In the genomic region with DNA sequence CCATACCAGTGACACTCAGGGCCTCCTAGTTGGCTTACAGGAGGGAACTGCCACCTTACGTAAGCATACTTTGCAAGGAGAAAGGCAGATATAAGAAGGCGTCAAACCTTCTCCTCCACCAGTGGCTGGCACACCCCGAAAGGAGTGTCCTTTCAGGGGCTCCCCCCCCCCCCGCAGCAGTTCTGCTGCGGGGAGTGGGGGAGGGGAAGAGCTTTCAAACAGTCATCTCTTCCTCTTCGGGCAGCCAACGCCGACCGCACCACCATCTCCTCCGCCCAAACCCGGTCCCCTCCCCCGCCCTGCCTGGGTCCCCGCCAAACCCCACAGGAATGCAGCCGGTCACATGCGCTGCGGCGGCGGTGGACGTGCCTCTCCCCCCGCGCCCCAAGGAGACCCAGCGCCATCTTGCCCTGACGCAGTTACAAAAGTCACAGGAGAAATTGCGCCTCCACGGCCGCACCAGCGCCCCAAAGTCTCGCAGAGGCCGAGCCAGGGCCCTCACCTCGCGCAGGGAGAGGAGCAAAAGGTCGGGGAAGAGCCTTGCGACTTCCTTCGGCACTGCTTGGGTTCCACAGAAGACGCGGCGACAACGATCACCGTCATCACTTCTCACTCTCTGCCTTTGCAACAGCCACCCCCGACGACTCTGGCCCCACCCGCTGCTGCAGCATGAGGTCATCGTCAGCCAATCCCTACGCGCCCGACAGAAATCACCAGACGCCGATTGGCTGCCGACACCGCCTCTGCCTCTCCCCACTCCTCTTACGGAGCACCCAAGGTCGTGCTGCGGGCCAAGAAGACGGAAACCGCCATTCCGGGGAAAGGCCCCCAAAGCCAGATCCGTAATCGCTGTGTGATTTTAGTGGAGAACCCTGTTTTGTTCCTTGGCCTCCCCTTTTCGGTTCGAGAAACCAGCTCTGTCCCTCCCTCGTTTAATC, we compare ENCODE assay signal across 8 mouse cellular contexts. TPM values are rescaled to one million over a fixed set of nuclear protein-coding genes. Genes with fewer than 3 reads are reported as not detected.
DNase-seq lines count a peak whose midpoint lies in the region; ATAC-seq and TF ChIP-seq lines count a peak whose summit lies in the region.

No protein-coding gene starts in this region.

- peak overlapping the region; percentile 78 for H3K4me2 ChIP-seq in forebrain, embryonic 11.5 days (ENCODE audit: low read depth, low read length, severe bottlenecking)
- H3K4me2 ChIP-seq in heart, embryonic 16.5 days (ENCODE audit: low read depth, low read length) = peak overlapping the region; percentile 93
- peak overlapping the region; percentile 88 for H3K4me2 ChIP-seq in liver, embryonic 15.5 days
- peak overlapping the region; percentile 84 for H3K4me2 ChIP-seq in neural tube, embryonic 11.5 days (ENCODE audit: low read depth)
- H3K4me2 ChIP-seq in stomach, embryonic 16.5 days (ENCODE audit: low read depth, low read length) = peak overlapping the region; percentile 96

- under 1% methylated on average over 59 of the region's 61 CpGs for WGBS in forebrain, embryonic 11.5 days
- under 1% methylated on average over 59 of the region's 61 CpGs for WGBS in heart, embryonic 16.5 days
- WGBS in liver, embryonic 15.5 days (ENCODE audit: insufficient replicate concordance) = under 1% methylated on average over 60 of the region's 61 CpGs
- 0% methylated on average over 60 of the region's 61 CpGs for WGBS in neural tube, embryonic 11.5 days
- under 1% methylated on average over 58 of the region's 61 CpGs for WGBS in stomach, embryonic 16.5 days

- H3K27ac ChIP-seq in ES-Bruce4 (ENCODE audit: insufficient read depth, low read length) = peak overlapping the region; percentile 97
- H3K27ac ChIP-seq in forebrain, embryonic 11.5 days (ENCODE audit: low read depth, low read length) = peak overlapping the region; percentile 99
- H3K27ac ChIP-seq in heart, embryonic 16.5 days (ENCODE audit: low read length) = peak overlapping the region; percentile 100
- peak overlapping the region; percentile 100 for H3K27ac ChIP-seq in liver, embryonic 15.5 days (replicated peaks)
- peak overlapping the region; percentile 100 for H3K27ac ChIP-seq in neural tube, embryonic 11.5 days (ENCODE audit: low read depth, low read length)
- peak overlapping the region; percentile 100 for H3K27ac ChIP-seq in stomach, embryonic 16.5 days (ENCODE audit: low read length)

- peak; percentile 92 for ATAC-seq in forebrain, embryonic 11.5 days (replicated peaks; ENCODE audit: low FRiP score)
- peak; percentile 92 for ATAC-seq in heart, embryonic 16.5 days (replicated peaks; ENCODE audit: extremely low read depth, insufficient read depth, low FRiP score)
- peak; percentile 87 for ATAC-seq in liver, embryonic 15.5 days (ENCODE audit: insufficient read depth)
- peak; percentile 91 for ATAC-seq in neural tube, embryonic 11.5 days (ENCODE audit: insufficient read depth, low FRiP score, low TSS enrichment)
- peak; percentile 92 for ATAC-seq in stomach, embryonic 16.5 days (ENCODE audit: insufficient read depth, low FRiP score)

- H3K9me3 ChIP-seq in ES-Bruce4 (replicated peaks; ENCODE audit: control insufficient read depth, insufficient read depth, low read length, poor library complexity, severe bottlenecking) = no peaks in the 10 kb centered on the region
- H3K9me3 ChIP-seq in forebrain, embryonic 11.5 days (ENCODE audit: control insufficient read depth, low read length) = no peaks in the 10 kb centered on the region
- no peaks in the 10 kb centered on the region for H3K9me3 ChIP-seq in heart, embryonic 16.5 days (replicated peaks; ENCODE audit: control insufficient read depth, low read length)
- no peaks in the 10 kb centered on the region for H3K9me3 ChIP-seq in liver, embryonic 15.5 days (replicated peaks)
- H3K9me3 ChIP-seq in neural tube, embryonic 11.5 days (ENCODE audit: control insufficient read depth, low read length) = no peaks in the 10 kb centered on the region
- H3K9me3 ChIP-seq in stomach, embryonic 16.5 days (replicated peaks; ENCODE audit: control insufficient read depth, low read length) = no peaks in the 10 kb centered on the region

- H3K4me3 ChIP-seq in ES-Bruce4 (ENCODE audit: low read depth, low read length) = peak overlapping the region; percentile 99
- H3K4me3 ChIP-seq in forebrain, embryonic 11.5 days (ENCODE audit: low read depth, low read length) = peak overlapping the region; percentile 97
- H3K4me3 ChIP-seq in heart, embryonic 16.5 days (ENCODE audit: low read length) = peak overlapping the region; percentile 96
- H3K4me3 ChIP-seq in liver, embryonic 15.5 days (replicated peaks) = peak overlapping the region; percentile 97
- H3K4me3 ChIP-seq in neural tube, embryonic 11.5 days (ENCODE audit: low read depth, low read length) = peak overlapping the region; percentile 73
- peak overlapping the region; percentile 79 for H3K4me3 ChIP-seq in stomach, embryonic 16.5 days (replicated peaks; ENCODE audit: low read length)

- peak overlapping the region; percentile 94 for H3K9ac ChIP-seq in ES-Bruce4 (ENCODE audit: low read depth, poor library complexity, severe bottlenecking)
- H3K9ac ChIP-seq in forebrain, embryonic 11.5 days (ENCODE audit: low read length) = peak overlapping the region; percentile 90
- peak overlapping the region; percentile 99 for H3K9ac ChIP-seq in heart, embryonic 16.5 days (ENCODE audit: low read length)
- peak overlapping the region; percentile 98 for H3K9ac ChIP-seq in liver, embryonic 15.5 days
- H3K9ac ChIP-seq in neural tube, embryonic 11.5 days (ENCODE audit: low read length) = peak overlapping the region; percentile 100
- peak overlapping the region; percentile 96 for H3K9ac ChIP-seq in stomach, embryonic 16.5 days (ENCODE audit: low read length)

- no peaks in the 10 kb centered on the region for H3K36me3 ChIP-seq in ES-Bruce4 (ENCODE audit: control insufficient read depth, insufficient read depth, low read length, poor library complexity, severe bottlenecking)
- no peaks in the 10 kb centered on the region for H3K36me3 ChIP-seq in forebrain, embryonic 11.5 days (ENCODE audit: control insufficient read depth, insufficient read depth, low read length)
- H3K36me3 ChIP-seq in heart, embryonic 16.5 days (ENCODE audit: control insufficient read depth, insufficient read depth) = no peaks in the 10 kb centered on the region
- H3K36me3 ChIP-seq in liver, embryonic 15.5 days (replicated peaks) = no peaks in the 10 kb centered on the region; the same call in 1 of the 2 replicates
- no peaks in the 10 kb centered on the region for H3K36me3 ChIP-seq in neural tube, embryonic 11.5 days (ENCODE audit: control insufficient read depth, insufficient read depth, low read length)
- no peaks in the 10 kb centered on the region for H3K36me3 ChIP-seq in stomach, embryonic 16.5 days (ENCODE audit: control insufficient read depth, insufficient read depth, low read length)

- peak; percentile 96 for DNase-seq in c-Kit-positive CD71-positive TER-119-positive erythroid progenitor cells, embryonic 14.5 days (ENCODE audit: low spot score)
- DNase-seq in forebrain, embryonic 11.5 days (ENCODE audit: low spot score) = peak; percentile 98
- peak; percentile 99 to 100 for DNase-seq in kidney, postnatal 36 days
- peak; percentile 95 for DNase-seq in neural tube, embryonic 11.5 days (ENCODE audit: low spot score)

- peaks cover 2% of the 10 kb centered on the region for H3K4me1 ChIP-seq in ES-Bruce4 (ENCODE audit: control insufficient read depth, insufficient read depth, low read length)
- peaks cover 1% of the 10 kb centered on the region; the same call in 1 of the 2 replicates for H3K4me1 ChIP-seq in forebrain, embryonic 11.5 days (replicated peaks; ENCODE audit: control insufficient read depth, insufficient read depth, low read length)
- peaks cover 34% of the 10 kb centered on the region for H3K4me1 ChIP-seq in heart, embryonic 16.5 days (ENCODE audit: control insufficient read depth, insufficient read depth, low read length)
- H3K4me1 ChIP-seq in liver, embryonic 15.5 days (replicated peaks) = peaks cover 40% of the 10 kb centered on the region
- H3K4me1 ChIP-seq in neural tube, embryonic 11.5 days (ENCODE audit: control insufficient read depth, insufficient read depth, low read length) = peaks cover 21% of the 10 kb centered on the region
- peaks cover 14% of the 10 kb centered on the region for H3K4me1 ChIP-seq in stomach, embryonic 16.5 days (ENCODE audit: control insufficient read depth, insufficient read depth, low read length)

- TF ChIP-seq POLR2A in ES-Bruce4 (IDR thresholded peaks at IDR 0.05; ENCODE audit: insufficient read depth, low read length) = peak; percentile 46

- H3K27me3 ChIP-seq in ES-Bruce4 (ENCODE audit: control insufficient read depth, insufficient read depth, low read length, poor library complexity, severe bottlenecking) = no peaks in the 10 kb centered on the region
- H3K27me3 ChIP-seq in forebrain, embryonic 11.5 days (ENCODE audit: control insufficient read depth, insufficient read depth, low read length) = no peaks in the 10 kb centered on the region
- H3K27me3 ChIP-seq in heart, embryonic 16.5 days (ENCODE audit: control insufficient read depth, insufficient read depth, low read length) = no peaks in the 10 kb centered on the region
- no peaks in the 10 kb centered on the region for H3K27me3 ChIP-seq in liver, embryonic 15.5 days
- no peaks in the 10 kb centered on the region for H3K27me3 ChIP-seq in neural tube, embryonic 11.5 days (ENCODE audit: control insufficient read depth, insufficient read depth, low read length)
- no peaks in the 10 kb centered on the region for H3K27me3 ChIP-seq in stomach, embryonic 16.5 days (ENCODE audit: control insufficient read depth, insufficient read depth, low read length)

- TF ChIP-seq CTCF in ES-Bruce4 (IDR thresholded peaks at IDR 0.05; ENCODE audit: low read depth, low read length) = no peak

- TF ChIP-seq EP300 in ES-Bruce4 (IDR thresholded peaks at IDR 0.05; ENCODE audit: insufficient read depth, low read depth, low read length) = peak; percentile 56; the same call in 1 of the 2 replicates

RNA-seq across cellular contexts. Expression of a gene that starts 1.3 kb away (rescaled TPM):
- polyA plus RNA-seq in ES-Bruce4 (2011; ENCODE audit: insufficient read depth, insufficient read length, low read depth, missing spikeins) = 36.5 and 40.3 TPM in 2 replicates
- 104 TPM in 2 replicates for polyA plus RNA-seq in forebrain, embryonic 11.5 days (2014; fragmentation: Nextera tagmentation; extraction: Ambion mirVana)
- 67.9 and 76.9 TPM in 2 replicates for polyA plus RNA-seq in heart, embryonic 16.5 days (2015; fragmentation: Nextera tagmentation; extraction: Ambion mirVana)
- 34.3 and 34.9 TPM in 2 replicates for polyA plus RNA-seq in liver, embryonic 15.5 days (2015; fragmentation: Nextera tagmentation; extraction: Ambion mirVana)
- 102 and 105 TPM in 2 replicates for polyA plus RNA-seq in neural tube, embryonic 11.5 days (2014; fragmentation: Nextera tagmentation; extraction: Ambion mirVana)
- polyA plus RNA-seq in stomach, embryonic 16.5 days (2015; fragmentation: Nextera tagmentation; extraction: Ambion mirVana) = 90.9 and 94.0 TPM in 2 replicates

Comparison
In these comparisons a context has a peak if more than half of its experiments do, and no peak if none do; other contexts are left out.
1. Peak in every context shown above with its lines: DNase-seq, ATAC-seq, H3K4me3 ChIP-seq and H3K27ac ChIP-seq.